Mouse (Mus musculus) CH12.LX (cell line): ENCODE measurements at regions not wholly inside any gene's neighbourhood (a gene's known extent, or its start where the extent isn't known, plus 50 kb on each side); places are given as distances from the start of the nearest gene placed in this dataset.

Experiments
- DNase-seq: peaks from one replicate; pipeline ENCODE4 v3.0.0-alpha.2; 2013; ENCODE audit errors: extremely low read depth
- H3K27ac ChIP-seq: 2 replicates; pipeline ENCODE4 v1.5.1; 2012; ENCODE audit warnings: low read depth, mild to moderate bottlenecking, control low read depth, moderate library complexity; ENCODE audit not compliant: insufficient read depth
- H3K27me3 ChIP-seq: replicated peaks from 2 replicates; pipeline ENCODE3; 2012; ENCODE audit warnings: inconsistent platforms
- H3K36me3 ChIP-seq, 2 experiments: replicated peaks in 1 of 2; 2 replicates each; pipeline versions ENCODE3 to v1.6.1; 2012; ENCODE audit warnings: inconsistent platforms in 1 of 2, low read length in 1 of 2, mild to moderate bottlenecking in 1 of 2, mixed read lengths in 1 of 2, moderate library complexity in 1 of 2; ENCODE audit not compliant: control insufficient read depth in 1 of 2, insufficient read depth in 1 of 2
- H3K4me1 ChIP-seq, 2 experiments: 2 replicates each; pipeline ENCODE4 v1.6.1; 2012; ENCODE audit warnings: inconsistent platforms in 1 of 2, moderate library complexity in 1 of 2; ENCODE audit not compliant: insufficient read depth in 2 of 2, control insufficient read depth in 1 of 2
- H3K4me2 ChIP-seq: 2 replicates; pipeline ENCODE4 v1.6.1; 2012; ENCODE audit warnings: low read depth, mild to moderate bottlenecking, control low read depth; ENCODE audit not compliant: poor library complexity, insufficient read depth, severe bottlenecking
- H3K4me3 ChIP-seq, 3 experiments: fragments of 150-350 bp in 1 of 3; sonication (generic) in 1 of 3; replicated peaks in 1 of 3; 2 replicates each; pipeline versions ENCODE3 to v1.5.1; 2011 to 2012; ENCODE audit warnings: low read depth in 2 of 3, low read length in 2 of 3, mild to moderate bottlenecking in 2 of 3, moderate library complexity in 2 of 3, control low read depth in 1 of 3, improper control_type of control experiment in 1 of 3, inconsistent platforms in 1 of 3, mixed read lengths in 1 of 3; ENCODE audit not compliant: poor library complexity in 1 of 3
- H3K79me2 ChIP-seq: replicated peaks from 2 replicates; pipeline ENCODE4 v1.6.1; 2012; ENCODE audit warnings: mild to moderate bottlenecking, moderate library complexity; ENCODE audit not compliant: control insufficient read depth, poor library complexity, insufficient read depth, severe bottlenecking; ENCODE audit errors: extremely low read depth
- H3K9ac ChIP-seq: 2 replicates; pipeline ENCODE4 v1.6.1; 2012; ENCODE audit warnings: low read depth, mild to moderate bottlenecking, control low read depth, moderate library complexity; ENCODE audit not compliant: insufficient read depth
- H3K9me3 ChIP-seq: replicated peaks from 2 replicates; pipeline ENCODE3; 2012; ENCODE audit warnings: low read length, inconsistent platforms, mixed read lengths
- BHLHE40 ChIP-seq: IDR thresholded peaks from 2 replicates; pipeline ENCODE4 v1.6.1; 2011; ENCODE audit warnings: mild to moderate bottlenecking, low read depth, low read length, improper control_type of control experiment
- CHD2 ChIP-seq: IDR thresholded peaks from 2 replicates; pipeline ENCODE4 v1.6.1; 2011; ENCODE audit warnings: low read length, improper control_type of control experiment
- CTCF ChIP-seq, 2 experiments: IDR thresholded peaks in 1 of 2; conservative IDR thresholded peaks in 1 of 2; 2 replicates each; pipeline ENCODE4 v1.5.1; 2011 to 2012; ENCODE audit warnings: low read depth in 2 of 2, low read length in 2 of 2, improper control_type of control experiment in 1 of 2, inconsistent platforms in 1 of 2, mild to moderate bottlenecking in 1 of 2, moderate library complexity in 1 of 2
- EP300 ChIP-seq: IDR thresholded peaks from 2 replicates; pipeline ENCODE4 v1.6.1; 2011; ENCODE audit warnings: low read length, improper control_type of control experiment
- GABPA ChIP-seq: IDR thresholded peaks from 2 replicates; pipeline ENCODE4 v1.6.1; 2012; ENCODE audit warnings: low read depth, low read length, improper control_type of control experiment, inconsistent platforms; ENCODE audit not compliant: insufficient replicate concordance
- HCFC1 ChIP-seq: IDR thresholded peaks from 2 replicates; pipeline ENCODE4 v1.6.1; 2012; ENCODE audit warnings: low read depth, mild to moderate bottlenecking, inconsistent platforms, low read length, improper control_type of control experiment
- IRF4 ChIP-seq: IDR thresholded peaks from 2 replicates; pipeline ENCODE4 v1.6.1; 2014; ENCODE audit warnings: low read depth, mild to moderate bottlenecking, inconsistent platforms, low read length, improper control_type of control experiment
- JUN ChIP-seq: IDR thresholded peaks from 2 replicates; pipeline ENCODE4 v1.6.1; 2011; ENCODE audit warnings: low read depth, mild to moderate bottlenecking, low read length, improper control_type of control experiment, moderate library complexity; ENCODE audit not compliant: insufficient read depth
- JUND ChIP-seq: conservative IDR thresholded peaks from 2 replicates; pipeline ENCODE4 v1.6.1; 2011; ENCODE audit warnings: low read depth, low read length, improper control_type of control experiment
- KAT2A ChIP-seq: IDR thresholded peaks from 2 replicates; pipeline ENCODE4 v1.6.1; 2012; ENCODE audit warnings: low read length, improper control_type of control experiment, inconsistent platforms; ENCODE audit not compliant: insufficient replicate concordance
- MAFK ChIP-seq: IDR thresholded peaks from 2 replicates; pipeline ENCODE4 v1.6.1; 2011; ENCODE audit warnings: low read length, improper control_type of control experiment; ENCODE audit not compliant: insufficient replicate concordance
- MAX ChIP-seq: IDR thresholded peaks from 2 replicates; pipeline ENCODE4 v1.6.1; 2011; ENCODE audit warnings: low read length, improper control_type of control experiment
- MAZ ChIP-seq: IDR thresholded peaks from 2 replicates; pipeline ENCODE4 v1.6.1; 2012; ENCODE audit warnings: low read depth, mild to moderate bottlenecking, inconsistent platforms, low read length, improper control_type of control experiment, moderate library complexity
- MXI1 ChIP-seq: IDR thresholded peaks from 2 replicates; pipeline ENCODE4 v1.6.1; 2011; ENCODE audit warnings: mild to moderate bottlenecking, low read depth, low read length, improper control_type of control experiment
- NELFE ChIP-seq: IDR thresholded peaks from 2 replicates; pipeline ENCODE4 v1.6.1; 2011; ENCODE audit warnings: low read depth, low read length, improper control_type of control experiment
- PAX5 ChIP-seq: IDR thresholded peaks from 2 replicates; pipeline ENCODE4 v1.6.1; 2012; ENCODE audit warnings: low read length, inconsistent platforms, mixed read lengths
- POLR2A ChIP-seq: IDR thresholded peaks from 2 replicates; pipeline ENCODE4 v1.6.1; 2011; ENCODE audit warnings: low read depth, mild to moderate bottlenecking, improper control_type of control experiment, low read length
- POLR2AphosphoS2 ChIP-seq: IDR thresholded peaks from 2 replicates; pipeline ENCODE4 v1.6.1; 2011; ENCODE audit warnings: low read depth, low read length, improper control_type of control experiment
- RAD21 ChIP-seq: IDR thresholded peaks from 2 replicates; pipeline ENCODE4 v1.6.1; 2011; ENCODE audit warnings: low read depth, mild to moderate bottlenecking, low read length, improper control_type of control experiment, moderate library complexity
- RCOR1 ChIP-seq: conservative IDR thresholded peaks from 2 replicates; pipeline ENCODE4 v1.6.1; 2012; ENCODE audit warnings: low read depth, mild to moderate bottlenecking, inconsistent platforms, low read length, improper control_type of control experiment
- SIN3A ChIP-seq: IDR thresholded peaks from 2 replicates; pipeline ENCODE4 v1.6.1; 2012; ENCODE audit warnings: low read length, improper control_type of control experiment, inconsistent platforms
- TBP ChIP-seq: conservative IDR thresholded peaks from 2 replicates; pipeline ENCODE4 v1.6.1; 2011; ENCODE audit warnings: low read depth, low read length, improper control_type of control experiment
- TCF12 ChIP-seq: IDR thresholded peaks from 2 replicates; pipeline ENCODE4 v1.6.1; 2014; ENCODE audit warnings: low read depth, mild to moderate bottlenecking, inconsistent platforms, low read length, improper control_type of control experiment
- UBTF ChIP-seq: IDR thresholded peaks from 2 replicates; pipeline ENCODE4 v1.6.1; 2012; ENCODE audit warnings: low read depth, mild to moderate bottlenecking, inconsistent platforms, low read length, improper control_type of control experiment, moderate library complexity
- USF1 ChIP-seq: IDR thresholded peaks from 2 replicates; pipeline ENCODE4 v1.6.1; 2014; ENCODE audit warnings: low read depth, mild to moderate bottlenecking, inconsistent platforms, low read length, improper control_type of control experiment
- USF2 ChIP-seq: conservative IDR thresholded peaks from 2 replicates; pipeline ENCODE4 v1.6.1; 2011; ENCODE audit warnings: low read depth, low read length, improper control_type of control experiment
- ZKSCAN1 ChIP-seq: IDR thresholded peaks from 2 replicates; pipeline ENCODE4 v1.6.1; 2012; ENCODE audit warnings: low read depth, inconsistent platforms, low read length, improper control_type of control experiment, borderline replicate concordance
- ZNF384 ChIP-seq: IDR thresholded peaks from 2 replicates; pipeline ENCODE4 v1.6.1; 2012; ENCODE audit warnings: low read depth, low read length, improper control_type of control experiment, inconsistent platforms
- dilution Hi-C: fragments of 300-500 bp; cut with MboI; formaldehyde crosslinking; loops from 2 replicates; pipeline ENCODE4 v1.14.3; 2020; ENCODE audit warnings: low sequenced_read_pairs; ENCODE audit not compliant: extremely low pct_unique_long_range_greater_than_20kb, extremely low pct_ligation_motif_present
- in situ Hi-C: fragments of 300-500 bp; cut with MboI; formaldehyde crosslinking; loops from 3 replicates; pipeline ENCODE4 v1.14.3; 2019; ENCODE audit warnings: low sequenced_read_pairs, low pct_ligation_motif_present, low pct_unique_long_range_greater_than_20kb, mixed read lengths

DNA sequence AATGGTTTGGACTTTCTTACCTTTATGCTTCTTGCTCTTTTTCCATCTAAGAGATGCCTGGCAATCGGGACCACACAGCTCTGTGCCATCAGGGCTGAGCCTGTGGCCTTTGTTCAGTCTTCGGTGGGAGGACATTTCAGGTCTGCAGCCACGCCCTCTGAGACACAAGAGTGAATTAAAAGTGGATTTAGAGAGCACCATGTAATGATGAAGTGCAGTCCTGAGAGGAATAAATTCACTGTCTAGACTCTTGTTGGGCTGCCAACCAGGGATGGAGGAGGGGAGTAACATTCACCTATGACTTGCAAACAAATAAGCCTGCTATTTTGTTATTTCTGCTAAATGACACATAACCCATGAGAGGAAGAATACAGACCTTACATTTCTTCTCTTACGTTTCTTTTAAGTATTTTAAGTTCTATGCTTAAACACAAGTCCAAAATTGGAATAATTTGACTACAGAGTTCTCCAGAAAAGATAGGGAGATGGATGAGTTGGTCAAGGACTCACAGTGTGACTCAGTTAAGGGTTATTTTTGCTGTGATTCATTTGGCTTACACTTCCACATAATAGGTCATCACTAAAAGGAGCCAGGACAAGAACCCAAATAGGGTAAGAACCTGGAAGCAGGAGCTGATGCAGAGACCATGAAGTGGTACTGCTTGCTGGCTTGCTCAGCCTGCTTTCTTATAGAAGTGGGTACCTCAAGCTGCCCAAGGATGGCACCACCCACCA, 484.3 kb downstream of the Nuf2 start:
- Histone ChIP-seq H3K79me2 (no peaks in the 10 kb centered on the region), H3K4me3 (no peak overlapping the region), H3K4me2 (no peak overlapping the region), H3K36me3 (no peaks in the 10 kb centered on the region), H3K9me3 (peaks cover 71% of the 10 kb centered on the region), H3K27ac (no peak overlapping the region), H3K4me1 (no peaks in the 10 kb centered on the region), H3K27me3 (no peaks in the 10 kb centered on the region), H3K9ac (no peak overlapping the region)
- in situ Hi-C loops: no loop called here
- no peak for DNase-seq
- dilution Hi-C loops: no loop called here
- TF ChIP-seq GABPA: no peak
- no peak for TF ChIP-seq RAD21
- no peak for TF ChIP-seq ZNF384
- no peak for TF ChIP-seq MXI1
- TF ChIP-seq MAZ: no peak
- no peak for TF ChIP-seq CTCF (conservative IDR thresholded peaks at IDR 0.05 in 1 of 2, IDR thresholded peaks at IDR 0.05 in 1 of 2; ENCODE audit: low read depth in 2 of 2, low read length in 2 of 2)
- TF ChIP-seq NELFE: no peak
- no peak for TF ChIP-seq TCF12
- TF ChIP-seq USF1: no peak
- TF ChIP-seq BHLHE40: no peak
- no peak for TF ChIP-seq JUND
- no peak for TF ChIP-seq KAT2A
- no peak for TF ChIP-seq MAX
- no peak for TF ChIP-seq ZKSCAN1
- no peak for TF ChIP-seq MAFK
- no peak for TF ChIP-seq IRF4
- TF ChIP-seq, all 38 proteins: peak for 0

GRCm38 (mm10) chr1:169033517-169033916, 497.7 kb downstream of the Nuf2 start:
- DNase-seq: no peak
- Histone ChIP-seq H3K9ac (no peak overlapping the region), H3K9me3 (peaks cover 30% of the 10 kb centered on the region), H3K27ac (no peak overlapping the region), H3K4me2 (no peak overlapping the region), H3K79me2 (no peaks in the 10 kb centered on the region), H3K4me3 (no peak overlapping the region), H3K27me3 (no peaks in the 10 kb centered on the region), H3K36me3 (no peaks in the 10 kb centered on the region), H3K4me1 (no peaks in the 10 kb centered on the region)
- TF ChIP-seq SIN3A: no peak
- TF ChIP-seq UBTF: no peak
- no peak for TF ChIP-seq USF1
- TF ChIP-seq NELFE: no peak
- no peak for TF ChIP-seq MAZ
- no peak for TF ChIP-seq TBP
- no peak for TF ChIP-seq RCOR1
- TF ChIP-seq EP300: no peak
- no peak for TF ChIP-seq PAX5
- no peak for TF ChIP-seq USF2
- no peak for TF ChIP-seq POLR2AphosphoS2
- TF ChIP-seq IRF4: no peak
- no peak for TF ChIP-seq GABPA
- TF ChIP-seq HCFC1: no peak
- TF ChIP-seq ZNF384: no peak
- no peak for TF ChIP-seq JUN
- no peak for TF ChIP-seq CHD2
- TF ChIP-seq POLR2A: no peak
- TF ChIP-seq TCF12: no peak
- no peak for TF ChIP-seq MXI1
- in situ Hi-C loops: no loop called here
- dilution Hi-C loops: no loop called here
